Mouse (Mus musculus) macrophage (primary cell): ENCODE results near the gene Pdzd9. TPM values are rescaled to one million over a fixed set of nuclear protein-coding genes. Genes with fewer than 3 reads are reported as not detected.
"Not testable (repeated sequence)": the region's sequence is repeated elsewhere in the genome, so short reads cannot be mapped to it uniquely, and the experiment has no call there.

Source experiments
- H3K27ac ChIP-seq: fragments of 350-480 bp; formaldehyde crosslinking; 2 replicates; pipeline ENCODE4 v1.9.0; 2021
- H3K36me3 ChIP-seq: fragments of 350-480 bp; formaldehyde crosslinking; 2 replicates; pipeline ENCODE4 v1.9.0; 2021; ENCODE audit errors: inconsistent target
- H3K4me3 ChIP-seq: fragments of 350-480 bp; formaldehyde crosslinking; 2 replicates; pipeline ENCODE4 v1.9.0; 2021; ENCODE audit errors: inconsistent target
- H3K79me2 ChIP-seq: fragments of 350-480 bp; formaldehyde crosslinking; 2 replicates; pipeline ENCODE4 v1.9.0; 2021; ENCODE audit errors: inconsistent target
- WGBS: methylation state at CpG from one replicate; pipeline ENCODE4 v1.1.7; 2026; ENCODE audit warnings: inconsistent platforms; ENCODE audit not compliant: missing documents; 5-methylcytosine and 5-hydroxymethylcytosine counted together
- polyA plus RNA-seq: library from polyadenylated mRNA; stranded (reverse); fragments of 250-400 nt; gene quantifications from 3 replicates; pipeline ENCODE4 v1.2.4, GENCODE M21; 2018; ENCODE audit warnings: inconsistent platforms
- total RNA-seq, 78 experiments: library from RNA; depleted of rRNA; stranded (reverse); fragments of 250-400 nt; gene quantifications; 1 replicate in 9 of 78; 2 replicates in 24 of 78; 3 replicates in 43 of 78; 4 replicates in 2 of 78; pipeline ENCODE4 v1.2.4; 2018; ENCODE audit warnings: inconsistent platforms in 56 of 78

The Pdzd9 gene
- not detected for total RNA-seq (2018; cell fraction: chromatin; rRNA removed)
- under 1 TPM in 8 of 26 experiments, not detected in 18; 0.07 to 0.19 (median 0.12) TPM for total RNA-seq (2018; cell fraction: cytosol; rRNA removed)
- total RNA-seq (2018; cell fraction: nucleus; rRNA removed) = not detected
- polyA plus RNA-seq = 0.10 TPM in 1 of 3 replicates, not detected in the others

DNA sequence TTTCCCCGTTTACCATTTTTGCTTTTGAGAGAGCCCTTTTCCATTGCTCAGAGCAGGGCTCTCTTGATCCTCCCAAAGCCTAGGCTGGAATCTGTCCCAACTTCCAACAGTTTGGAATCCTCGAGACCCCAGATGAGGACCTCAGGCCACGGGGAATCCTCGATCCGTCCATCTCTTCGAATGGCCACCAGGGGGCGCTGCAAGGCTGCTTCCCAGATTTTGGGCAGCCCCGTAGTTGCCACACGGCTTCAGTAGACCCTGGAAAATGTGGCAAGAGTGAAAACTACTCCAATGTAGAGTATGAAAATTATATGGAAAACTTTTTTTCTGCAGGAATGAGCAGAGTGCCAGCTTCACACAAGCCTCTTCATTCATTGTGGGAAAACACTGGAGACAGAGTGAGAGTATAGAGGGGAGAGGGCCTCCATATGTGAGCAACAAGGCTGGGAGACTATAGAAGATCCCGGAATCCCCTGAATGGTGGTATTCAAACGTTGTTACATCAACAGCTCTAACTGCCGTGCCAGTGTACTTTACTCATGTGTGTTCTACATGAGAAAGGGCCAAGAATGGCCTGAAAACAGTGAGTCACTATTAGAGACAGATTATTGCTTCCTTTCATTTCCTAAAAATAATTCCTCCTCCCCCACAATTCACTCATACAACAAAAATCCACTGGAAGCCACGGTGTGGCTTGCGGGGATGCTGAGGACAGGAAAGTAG lies at the start of gene Pdzd9:
TSS of gene Pdzd9 (minus strand) at position 191 of the 723 bp plus-strand sequence.
- H3K27ac ChIP-seq = no peak within 1 kb of the TSS
- no peak within 1 kb of the TSS for H3K4me3 ChIP-seq
- no peaks in the 10 kb centered on the region for H3K79me2 ChIP-seq
- no peaks in the 10 kb centered on the region for H3K36me3 ChIP-seq
- WGBS = 13% methylated on average over 14 of the region's 14 CpGs

DNA sequence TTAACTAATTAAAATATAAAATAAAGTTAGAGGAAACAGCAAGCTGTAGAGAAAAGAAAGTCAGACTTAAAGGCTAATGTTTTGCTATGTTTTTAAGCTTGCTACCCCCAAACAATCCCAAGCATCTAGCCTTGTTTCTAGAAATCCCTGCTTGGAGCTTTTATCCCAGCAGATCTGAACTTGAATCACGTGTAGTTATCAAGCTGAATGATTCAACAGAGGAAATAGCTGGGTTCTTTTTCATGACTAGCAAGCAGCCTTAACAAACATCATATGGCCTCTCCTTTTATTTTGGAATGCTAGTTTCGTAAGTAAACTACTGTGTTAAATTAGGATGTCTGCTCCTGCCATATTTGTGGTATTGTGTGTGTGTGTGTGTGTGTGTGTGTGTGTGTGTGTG lies 47.1 kb upstream of the Pdzd9 start:
- 96% methylated on average over 2 of the region's 2 CpGs for WGBS

DNA sequence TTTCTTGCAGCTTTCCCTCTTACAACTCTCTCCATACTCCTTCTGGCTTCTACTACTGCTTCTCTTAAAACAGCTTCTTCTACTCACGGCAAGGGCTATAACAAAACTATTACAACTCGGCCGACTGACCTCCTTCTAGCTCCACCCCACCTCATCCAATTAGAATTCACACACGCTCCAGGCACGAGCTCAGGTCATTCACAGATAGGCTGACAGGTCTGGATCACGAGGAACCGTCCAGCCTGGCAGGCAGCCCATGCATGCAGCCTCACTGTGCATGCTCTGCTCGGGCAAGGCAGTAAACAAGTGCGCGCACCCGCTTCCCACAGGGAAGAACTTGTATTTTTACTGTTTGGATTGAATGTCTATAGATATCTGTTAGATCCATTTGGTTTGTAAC lies 43.8 kb upstream of the Pdzd9 start:
- not testable (repeated sequence) for H3K36me3 ChIP-seq, H3K4me3 ChIP-seq, H3K27ac ChIP-seq
- H3K79me2 ChIP-seq = peaks cover 44% of the 10 kb centered on the region; the same call in 1 of the 2 replicates
- 96% methylated on average over 11 of the region's 11 CpGs for WGBS

More for the DNA sequence above, 47.1 kb upstream of the Pdzd9 start:
- Histone ChIP-seq H3K27ac (no peak overlapping the region), H3K4me3 (no peak overlapping the region), H3K79me2 (peaks cover 27% of the 10 kb centered on the region; the same call in 1 of the 2 replicates), H3K36me3 (no peaks in the 10 kb centered on the region)

DNA sequence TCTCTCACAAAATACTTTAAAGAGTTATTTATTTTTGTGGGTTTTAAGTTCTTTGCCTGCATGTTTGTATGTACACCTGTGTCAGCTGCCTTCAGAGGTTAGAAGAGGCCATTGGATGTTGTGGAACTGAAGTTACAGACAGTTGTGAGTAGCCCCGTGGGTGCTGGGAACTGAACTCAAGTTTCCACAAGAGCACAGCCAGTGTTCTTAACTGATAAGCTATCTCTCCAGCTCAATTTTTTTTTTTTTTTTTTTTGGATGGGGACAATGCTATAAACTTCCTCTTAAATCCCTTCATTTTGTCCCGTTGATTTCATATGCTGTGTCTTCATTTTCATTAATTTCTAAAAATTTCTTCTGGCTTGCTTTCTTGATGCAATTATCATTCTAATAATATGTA lies 43.1 kb upstream of the Pdzd9 start:
- Histone ChIP-seq H3K79me2 (peaks cover 44% of the 10 kb centered on the region; the same call in 1 of the 2 replicates), H3K36me3 (no peaks in the 10 kb centered on the region), H3K4me3 (no peak overlapping the region), H3K27ac (no peak overlapping the region)
- 88% methylated on average over 2 of the region's 2 CpGs for WGBS

DNA sequence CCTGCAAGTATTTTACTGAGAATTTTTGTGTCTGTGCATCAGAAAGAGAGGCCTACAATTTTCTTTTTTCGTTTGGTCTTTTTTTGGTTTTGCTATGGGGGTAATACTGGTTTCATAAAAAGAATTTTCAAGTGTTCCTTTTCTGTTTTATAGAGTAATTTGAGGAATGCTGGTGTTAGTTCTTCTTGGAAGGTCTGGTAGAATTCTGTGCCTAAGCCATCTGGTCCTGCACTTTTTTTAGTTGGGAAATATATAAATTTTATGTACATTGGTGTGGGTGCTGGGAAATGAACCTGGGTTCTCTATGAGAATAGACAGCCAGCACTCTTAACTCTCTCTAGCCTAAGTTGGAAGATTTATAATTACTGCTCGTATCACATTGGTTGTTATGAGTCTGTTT lies 41.9 kb upstream of the Pdzd9 start:
- Histone ChIP-seq H3K4me3 (no peak overlapping the region), H3K36me3 (no peaks in the 10 kb centered on the region), H3K27ac (no peak overlapping the region), H3K79me2 (peaks cover 44% of the 10 kb centered on the region; the same call in 1 of the 2 replicates)
- WGBS = 100% methylated on average over 2 of the region's 2 CpGs

DNA sequence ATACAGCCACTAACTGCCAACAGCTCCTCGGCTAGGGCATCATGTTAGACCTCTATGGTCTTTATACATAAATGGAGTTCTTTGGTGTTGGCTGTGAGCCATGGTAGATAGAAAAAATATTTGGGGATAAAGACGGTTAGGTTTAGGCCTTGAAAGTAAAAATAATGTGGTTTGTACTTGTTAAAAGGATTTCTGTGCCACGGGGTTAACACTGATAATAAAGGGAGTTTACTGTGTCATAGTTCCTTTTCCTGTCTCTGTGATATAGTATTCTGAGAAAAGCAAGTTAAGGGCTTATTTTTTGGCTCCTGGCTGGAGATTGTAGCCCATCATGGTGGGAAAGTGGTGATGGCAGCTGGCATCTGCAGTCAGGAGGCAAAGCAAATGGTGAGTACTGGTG lies 33.7 kb upstream of the Pdzd9 start:
- H3K4me3 ChIP-seq = no peak overlapping the region
- H3K79me2 ChIP-seq = peaks cover 18% of the 10 kb centered on the region; the same call in 1 of the 2 replicates
- no peaks in the 10 kb centered on the region for H3K36me3 ChIP-seq
- H3K27ac ChIP-seq = no peak overlapping the region
- 35% methylated on average over 2 of the region's 3 CpGs for WGBS

DNA sequence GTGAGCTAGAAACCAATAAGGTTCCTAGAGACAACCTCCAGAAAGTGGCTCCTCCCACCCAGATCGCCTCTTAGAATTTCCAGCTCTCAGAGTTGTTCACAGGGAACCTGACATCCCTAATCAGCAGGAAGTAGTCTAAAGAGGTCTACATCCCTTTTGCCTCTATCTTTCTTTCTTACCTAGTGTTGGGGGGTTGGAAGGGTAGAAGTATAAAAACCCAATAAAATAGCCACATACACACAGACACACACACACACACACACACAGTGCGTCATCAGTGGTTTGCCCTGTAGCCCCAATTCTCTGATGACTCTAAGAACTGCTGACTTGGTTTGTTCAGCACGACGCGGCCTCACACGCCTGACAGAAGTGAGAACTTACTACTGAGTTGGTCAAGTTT lies 29.4 kb upstream of the Pdzd9 start:
- no peaks in the 10 kb centered on the region for H3K36me3 ChIP-seq
- peaks cover 21% of the 10 kb centered on the region; the same call in 1 of the 2 replicates for H3K79me2 ChIP-seq
- H3K27ac ChIP-seq = no peak overlapping the region
- 88% methylated on average over 6 of the region's 6 CpGs for WGBS
- H3K4me3 ChIP-seq = no peak overlapping the region

DNA sequence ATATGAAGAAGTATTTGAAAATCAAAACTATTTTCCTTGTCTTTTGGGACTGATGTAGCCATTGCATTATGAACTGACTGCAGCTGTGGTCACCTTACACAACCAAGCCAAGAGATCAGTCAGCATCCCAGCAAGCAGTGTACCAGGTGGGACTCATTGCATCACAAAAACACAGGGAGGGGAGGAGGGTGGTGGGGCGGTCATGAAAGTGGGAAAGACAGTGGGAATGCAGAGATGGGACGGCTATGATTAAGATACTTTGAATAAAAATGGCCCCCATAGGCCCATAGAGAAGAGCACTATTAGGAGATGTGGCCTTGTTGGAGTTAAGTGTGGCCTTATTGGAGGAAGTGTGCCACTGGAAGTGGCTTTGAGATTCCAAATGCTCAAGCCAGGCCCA lies 26.2 kb upstream of the Pdzd9 start:
- no peak overlapping the region for H3K4me3 ChIP-seq
- no peaks in the 10 kb centered on the region; the same call in 1 of the 2 replicates for H3K36me3 ChIP-seq
- H3K27ac ChIP-seq = no peak overlapping the region
- peaks cover 39% of the 10 kb centered on the region; the same call in 1 of the 2 replicates for H3K79me2 ChIP-seq
- 100% methylated on average over 2 of the region's 2 CpGs for WGBS

DNA sequence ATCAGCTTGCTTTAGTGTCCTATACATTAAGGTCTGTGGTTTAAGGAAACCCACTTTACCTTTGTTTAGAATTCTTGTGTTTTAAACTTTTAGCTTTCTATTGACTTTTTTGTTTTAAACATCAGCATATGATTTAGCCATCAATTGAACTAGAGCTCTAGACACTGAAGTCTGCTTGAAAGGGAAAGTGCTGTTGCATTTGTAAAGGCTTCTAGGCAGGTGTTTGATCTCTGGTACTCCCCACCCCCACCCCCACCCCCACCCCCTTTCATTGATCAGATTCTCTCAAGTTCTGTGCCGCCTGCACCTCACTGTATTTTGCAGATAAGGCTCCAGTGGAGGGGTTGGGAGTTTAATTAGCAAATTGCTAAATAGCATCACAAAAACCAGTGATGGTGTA lies 25.5 kb upstream of the Pdzd9 start:
- H3K79me2 ChIP-seq = peaks cover 42% of the 10 kb centered on the region; the same call in 1 of the 2 replicates
- 90% methylated on average over 1 of the region's 1 CpGs for whole genome bisulfite sequencing
- H3K27ac ChIP-seq = no peak overlapping the region
- H3K4me3 ChIP-seq = no peak overlapping the region
- no peaks in the 10 kb centered on the region; the same call in 1 of the 2 replicates for H3K36me3 ChIP-seq

DNA sequence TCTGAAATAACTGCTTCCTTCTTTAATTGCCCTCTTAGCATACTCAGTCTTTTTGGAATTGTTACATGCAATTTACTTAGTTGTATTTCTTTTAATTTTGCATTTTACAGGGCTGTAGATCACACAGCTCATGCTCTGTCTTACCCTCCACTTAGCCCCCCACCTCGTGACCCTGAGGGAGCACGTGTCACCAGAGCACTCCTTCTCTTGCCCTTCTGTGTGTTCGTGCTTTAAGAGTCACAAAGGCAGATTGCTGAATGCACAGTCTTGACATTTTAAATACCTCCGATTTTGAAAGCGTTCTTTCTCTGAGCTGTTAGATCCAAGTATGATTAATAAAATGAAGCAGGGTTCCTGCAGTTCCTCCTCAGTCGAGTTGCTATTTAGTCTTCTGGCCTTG lies 25.1 kb upstream of the Pdzd9 start:
- no peak overlapping the region for H3K27ac ChIP-seq
- 92% methylated on average over 6 of the region's 6 CpGs for WGBS
- no peak overlapping the region for H3K4me3 ChIP-seq
- H3K36me3 ChIP-seq = no peaks in the 10 kb centered on the region; the same call in 1 of the 2 replicates
- H3K79me2 ChIP-seq = peaks cover 42% of the 10 kb centered on the region; the same call in 1 of the 2 replicates

DNA sequence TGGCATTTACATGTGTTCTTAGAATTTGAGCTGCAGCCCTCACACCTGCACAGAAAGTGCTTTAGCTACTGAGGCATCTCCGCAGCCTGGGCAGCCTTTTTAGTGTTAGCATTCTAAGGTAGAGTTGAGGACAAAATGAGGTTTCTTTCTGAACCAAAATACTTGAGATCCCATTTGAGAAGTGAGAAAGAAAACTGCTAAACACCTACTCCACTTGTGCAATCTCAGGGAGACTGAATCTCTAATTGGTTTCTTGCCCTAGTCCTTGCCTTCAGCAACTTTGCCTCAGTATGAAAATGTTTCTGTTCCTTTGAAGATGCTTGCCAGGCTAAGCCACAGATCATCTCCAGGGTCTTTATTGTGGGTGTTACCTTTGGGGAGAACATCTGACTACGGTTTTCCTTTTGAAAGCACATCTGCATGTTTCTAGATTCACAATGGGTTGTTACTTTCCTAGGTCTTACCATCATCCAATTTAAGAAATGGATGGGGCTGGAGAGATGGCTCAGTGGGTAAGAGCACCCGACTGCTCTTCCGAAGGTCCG lies 23.8 kb upstream of the Pdzd9 start:
- Histone ChIP-seq H3K36me3 (no peaks in the 10 kb centered on the region; the same call in 1 of the 2 replicates), H3K27ac (no peak overlapping the region), H3K79me2 (peaks cover 40% of the 10 kb centered on the region; the same call in 1 of the 2 replicates), H3K4me3 (no peak overlapping the region)
- WGBS = 90% methylated on average over 2 of the region's 5 CpGs

DNA sequence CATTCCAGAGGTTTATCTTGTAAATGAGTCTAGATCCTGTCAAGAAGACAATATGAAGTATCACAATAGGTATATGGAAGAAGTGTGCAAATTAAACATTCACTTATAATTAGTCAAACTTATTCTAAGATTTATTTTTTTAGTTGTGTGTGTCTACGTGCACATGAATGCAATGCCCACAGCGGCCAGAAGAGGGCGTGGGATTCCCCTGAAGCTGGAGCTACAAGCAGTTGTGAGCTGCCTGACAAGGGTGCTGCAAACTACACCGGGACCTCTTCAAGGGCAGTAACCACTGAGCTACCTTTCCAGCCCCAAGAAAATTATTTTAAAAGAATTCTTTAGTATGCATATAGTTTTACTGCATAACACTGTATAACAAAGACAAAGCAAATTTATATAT lies 20.5 kb upstream of the Pdzd9 start:
- Histone ChIP-seq H3K4me3 (no peak overlapping the region), H3K27ac (no peak overlapping the region), H3K79me2 (peaks cover 72% of the 10 kb centered on the region), H3K36me3 (no peaks in the 10 kb centered on the region; the same call in 1 of the 2 replicates)
- 79% methylated on average over 4 of the region's 4 CpGs for WGBS

DNA sequence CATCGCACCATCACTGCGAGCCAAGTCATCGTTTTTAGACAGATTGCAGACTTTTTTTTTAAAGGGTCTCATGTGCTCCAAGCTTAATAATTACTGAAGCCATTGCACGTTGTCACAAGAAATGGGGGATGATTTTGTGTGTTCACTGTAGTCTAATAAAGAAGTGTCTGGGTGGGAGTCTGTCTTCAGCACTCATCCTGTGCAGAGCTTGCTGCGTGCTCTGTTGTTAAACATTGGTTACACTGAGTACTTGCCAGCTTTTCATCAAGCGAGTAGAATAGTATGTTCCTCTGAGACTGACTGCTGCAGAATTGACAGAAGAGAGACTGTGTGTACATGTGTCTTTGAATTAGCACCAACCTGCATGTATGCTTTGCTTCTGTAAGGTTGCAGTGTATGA lies 15.1 kb upstream of the Pdzd9 start:
- 94% methylated on average over 6 of the region's 6 CpGs for WGBS
- Histone ChIP-seq H3K27ac (no peak overlapping the region), H3K36me3 (no peaks in the 10 kb centered on the region), H3K4me3 (no peak overlapping the region), H3K79me2 (peaks cover 92% of the 10 kb centered on the region)

DNA sequence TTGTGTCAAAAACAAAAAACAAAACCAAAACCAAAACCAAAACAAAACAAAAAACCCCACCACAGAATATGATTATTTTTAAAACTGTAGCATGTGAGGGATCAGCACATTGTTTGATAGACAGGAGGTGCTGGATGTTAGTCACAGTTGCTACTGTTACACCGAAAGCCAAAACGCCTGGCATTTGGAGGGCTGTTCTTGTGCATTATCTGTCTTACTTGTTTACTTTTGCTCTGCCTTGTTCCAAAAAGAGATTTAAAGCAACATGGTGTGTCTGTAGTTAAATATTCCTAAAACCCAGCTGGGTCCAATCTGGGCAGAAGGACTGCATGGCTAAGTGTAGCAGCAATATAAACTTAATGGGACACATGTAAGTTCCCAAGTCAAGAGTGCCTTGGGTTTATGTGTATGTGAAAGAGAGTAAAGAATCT lies 14.6 kb upstream of the Pdzd9 start:
- Histone ChIP-seq H3K79me2 (peaks cover 92% of the 10 kb centered on the region), H3K4me3 (no peak overlapping the region), H3K36me3 (no peaks in the 10 kb centered on the region), H3K27ac (no peak overlapping the region)
- WGBS = 94% methylated on average over 2 of the region's 2 CpGs

DNA sequence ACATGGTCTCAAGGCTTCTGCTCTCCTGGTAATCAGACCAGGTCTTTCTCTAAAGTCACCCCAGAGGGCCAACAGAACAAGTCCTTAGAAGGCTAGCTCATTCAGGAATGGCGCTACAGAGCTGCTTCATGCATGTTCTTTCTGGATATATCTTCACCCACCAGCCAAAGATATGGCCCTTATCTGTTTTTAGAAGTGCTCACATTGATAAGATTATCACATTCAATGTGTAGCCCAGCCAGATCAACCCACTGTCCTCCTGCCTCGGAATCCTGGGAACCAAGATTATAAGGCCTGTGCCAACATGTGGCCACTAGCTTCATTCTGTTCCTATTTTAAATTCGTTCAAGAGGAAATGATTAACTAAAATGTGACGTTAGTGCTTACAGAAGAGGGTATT lies 11.9 kb upstream of the Pdzd9 start:
- Histone ChIP-seq H3K27ac (no peak overlapping the region), H3K79me2 (peaks cover 93% of the 10 kb centered on the region), H3K36me3 (no peaks in the 10 kb centered on the region), H3K4me3 (no peak overlapping the region)
- WGBS = 49% methylated on average over 4 of the region's 4 CpGs
